Mouse (Mus musculus) adrenal gland, postnatal 14 days (tissue): Measurements from ENCODE around the gene Cldn13. TPM values are rescaled to one million over a fixed set of nuclear protein-coding genes. Genes with fewer than 3 reads are reported as not detected.
"Not testable (repeated sequence)": the region's sequence is repeated elsewhere in the genome, so short reads cannot be mapped to it uniquely, and the experiment has no call there.

Source experiments
- DNase-seq: peaks from one replicate; pipeline ENCODE4 v3.0.0; 2021; ENCODE audit warnings: mixed read lengths
- total RNA-seq: library from RNA; stranded (reverse); gene quantifications from 2 replicates; pipeline ENCODE4 v1.2.3, GENCODE M21; 2021

Cldn13 gene
- total RNA-seq, 1 experiment from 2014 or later = 3.7 TPM

- DNase-seq = not testable (repeated sequence)
Measured at GRCm38 (mm10) chr5:134933686-134934085, 18.4 kb upstream of the Cldn13 start.

DNA sequence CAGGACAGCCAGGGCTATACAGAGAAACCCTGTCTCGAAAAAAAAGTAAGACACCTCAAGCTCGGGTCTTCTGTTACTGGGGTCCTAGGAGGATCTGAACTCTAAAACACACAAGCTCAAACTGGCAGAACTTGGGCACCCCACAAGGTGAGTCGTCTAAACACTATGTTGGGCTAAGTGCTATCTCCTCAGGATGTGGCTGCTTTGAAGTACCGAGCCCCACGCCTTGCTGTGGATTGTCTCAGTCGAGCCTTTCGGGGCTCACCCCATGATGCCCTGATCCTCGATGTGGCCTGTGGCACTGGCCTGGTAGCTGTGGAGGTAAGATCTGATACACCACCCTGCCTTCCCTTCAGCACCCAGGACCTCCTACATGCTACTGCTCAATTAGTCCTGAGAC, 18.0 kb upstream of the Cldn13 start:
- no peak for DNase-seq

DNA sequence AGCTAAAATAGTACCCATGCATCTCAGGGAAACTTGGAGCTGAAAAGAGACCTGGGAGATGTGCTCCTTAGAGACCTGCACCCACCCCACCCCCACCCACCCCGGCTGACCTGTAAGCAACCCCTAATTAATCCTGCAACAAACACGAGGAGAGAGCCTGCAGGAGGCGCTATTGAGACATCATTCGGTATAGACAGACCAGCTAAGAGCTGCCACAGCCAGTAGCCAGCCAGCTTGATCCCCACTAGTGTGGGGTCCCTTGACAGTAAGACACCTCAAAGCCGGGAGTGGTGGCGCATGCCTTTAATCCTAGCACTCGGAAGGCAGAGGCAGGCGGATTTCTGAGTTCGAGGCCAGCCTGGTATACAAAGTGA, 17.6 kb upstream of the Cldn13 start:
- DNase-seq = peak; percentile 79

DNA sequence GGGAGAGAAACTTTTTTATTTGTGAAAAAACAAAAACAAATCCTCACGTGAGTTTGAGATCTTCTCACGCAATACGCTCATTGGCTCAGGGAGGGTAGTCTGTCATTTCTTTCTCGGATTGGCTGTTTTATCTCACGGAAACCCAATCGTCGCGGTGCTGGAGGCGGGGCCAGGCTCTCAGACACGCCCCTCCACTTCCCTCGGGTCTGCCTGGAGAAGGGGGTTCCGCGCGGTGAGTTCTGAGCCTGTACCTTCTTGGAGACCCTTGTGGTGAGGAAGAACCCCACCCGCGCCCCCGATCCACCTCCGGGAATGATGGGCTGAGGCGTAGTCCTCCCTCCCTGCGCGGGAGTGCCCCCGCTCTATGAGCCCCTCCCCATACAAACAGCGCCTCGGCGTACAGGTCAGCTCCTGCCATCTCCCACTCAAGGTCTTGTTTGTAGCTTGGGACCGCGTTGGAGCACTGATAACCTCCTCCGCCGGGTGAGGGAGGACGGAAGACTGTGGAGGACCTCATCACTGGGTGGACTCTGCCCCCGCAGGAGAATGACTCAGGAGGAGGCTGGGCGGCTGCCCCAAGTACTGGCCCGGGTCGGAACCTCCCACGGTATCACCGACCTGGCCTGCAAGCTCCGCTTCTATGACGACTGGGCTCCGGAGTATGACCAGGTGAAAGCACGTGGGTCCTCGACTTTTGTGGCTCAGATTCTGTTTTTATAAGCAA, 17.0 kb upstream of the Cldn13 start, which contains the start of gene Mettl27:
Mettl27 (plus strand) TSS at position 190 of the 724 bp plus-strand sequence.
- peak; percentile 93 for DNase-seq

DNA sequence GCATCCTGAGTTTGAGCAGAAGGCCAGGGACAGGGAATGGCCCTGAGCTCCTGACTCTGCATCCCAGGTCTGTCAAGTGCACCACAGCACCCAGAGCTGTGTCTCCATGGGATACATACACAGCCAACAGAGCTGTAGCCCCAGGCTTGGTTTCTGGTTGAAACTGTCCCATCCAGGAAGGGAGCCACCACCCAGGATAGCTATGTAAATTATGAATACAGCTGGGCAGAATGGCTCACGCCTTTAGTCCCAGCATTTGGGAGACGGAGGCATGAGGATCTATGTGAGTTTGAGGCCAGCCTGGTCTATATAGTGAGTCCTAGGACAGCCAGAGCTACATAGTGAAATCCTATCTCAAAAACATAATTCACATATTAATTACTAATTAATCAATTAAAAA, 14.7 kb upstream of the Cldn13 start:
- DNase-seq = no peak

DNA sequence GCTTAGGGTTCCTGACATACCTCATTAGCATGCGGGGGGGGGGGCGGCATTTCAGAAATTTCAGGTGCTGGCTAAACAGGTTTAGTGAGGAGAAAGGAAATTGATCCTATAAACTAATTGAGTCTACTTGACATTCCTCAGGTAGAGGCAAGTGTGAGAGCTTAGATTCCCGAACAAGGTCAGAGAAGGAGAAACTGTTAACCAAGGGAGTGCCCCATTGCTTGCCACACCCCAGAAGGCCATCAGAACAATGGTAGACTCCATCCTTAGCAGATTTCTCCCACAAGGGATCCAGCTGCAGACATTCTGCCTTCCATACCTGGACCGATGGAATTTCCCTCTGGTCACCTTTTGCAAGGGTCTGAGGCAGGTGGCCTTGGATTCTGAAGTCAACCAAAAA, 11.4 kb upstream of the Cldn13 start:
- no peak for DNase-seq

- DNase-seq = no peak
Measured at GRCm38 (mm10) chr5:134923141-134923540, 7.8 kb upstream of the Cldn13 start.

DNA sequence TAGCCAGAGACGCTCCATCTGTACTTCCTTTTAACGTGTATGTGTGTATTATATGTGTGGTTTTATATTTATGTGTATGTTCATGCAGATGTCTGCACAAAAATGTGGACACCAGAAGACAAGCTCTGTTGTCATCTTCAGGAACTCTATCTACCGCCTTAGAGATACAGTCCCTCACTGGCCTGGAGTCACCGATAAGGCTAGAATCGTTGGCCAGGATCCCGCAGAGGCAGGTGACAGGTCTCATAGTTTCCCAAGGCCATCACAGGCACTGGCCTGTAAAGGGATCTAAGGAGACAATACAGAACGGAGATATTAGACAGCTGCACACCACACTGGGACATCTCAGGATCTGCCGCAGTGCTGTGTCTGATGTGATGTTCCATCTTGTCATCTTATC, 5.8 kb upstream of the Cldn13 start:
- DNase-seq = no peak

DNA sequence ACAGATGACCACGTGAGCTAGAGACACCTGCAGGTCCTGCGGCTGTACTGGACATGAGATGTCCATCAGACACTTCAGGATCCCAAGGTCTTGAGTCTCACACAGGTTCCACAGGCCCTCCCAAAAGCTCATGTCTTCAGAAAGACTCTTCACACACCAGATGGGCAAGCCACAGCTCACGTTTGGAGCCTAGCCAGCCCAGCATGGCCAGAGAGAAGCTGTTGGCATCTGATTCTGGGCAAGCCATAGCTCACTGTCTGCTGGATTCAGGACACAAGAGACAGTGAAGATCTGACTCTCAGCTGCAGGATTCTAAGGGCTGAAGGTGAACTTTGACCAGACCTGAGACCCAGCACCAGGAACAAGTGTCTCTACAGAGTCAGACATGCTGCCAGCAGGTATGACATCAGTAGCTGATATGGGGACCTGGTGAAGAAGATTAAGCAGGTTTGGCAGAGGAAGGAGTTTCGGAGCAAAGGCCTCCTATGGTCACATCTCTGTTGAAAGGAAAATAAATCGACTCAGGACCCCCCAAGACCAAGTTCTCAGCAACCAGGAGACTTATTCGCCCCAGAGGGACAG, 4.9 kb upstream of the Cldn13 start:
- no peak for DNase-seq

- peak; percentile 39 for DNase-seq
Measured at GRCm38 (mm10) chr5:134919097-134919496, 3.8 kb upstream of the Cldn13 start.

GRCm38 (mm10) chr5:134918071-134918832, 2.9 kb upstream of the Cldn13 start:
- DNase-seq = peak; percentile 87

DNA sequence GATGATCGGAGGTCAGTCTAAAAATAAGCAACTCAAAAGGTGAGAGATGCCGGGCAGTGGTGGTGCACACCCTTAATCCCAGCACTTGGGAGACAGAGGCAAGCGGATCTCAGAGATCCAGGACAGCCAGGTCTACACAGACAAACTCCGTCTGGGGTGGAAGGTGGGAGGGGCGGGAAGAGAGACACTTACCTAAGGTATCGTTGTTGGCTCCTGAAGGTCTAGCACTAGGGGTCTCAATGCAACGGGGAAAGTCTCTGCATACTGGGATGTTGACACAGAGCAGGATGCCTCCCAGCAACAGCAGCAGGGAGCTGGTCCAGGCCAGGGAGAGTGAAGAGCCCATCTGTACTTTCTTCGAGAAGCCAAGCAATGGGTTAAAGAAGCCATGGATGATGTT, 816 bp downstream of the Cldn13 start:
- DNase-seq = no peak

DNA sequence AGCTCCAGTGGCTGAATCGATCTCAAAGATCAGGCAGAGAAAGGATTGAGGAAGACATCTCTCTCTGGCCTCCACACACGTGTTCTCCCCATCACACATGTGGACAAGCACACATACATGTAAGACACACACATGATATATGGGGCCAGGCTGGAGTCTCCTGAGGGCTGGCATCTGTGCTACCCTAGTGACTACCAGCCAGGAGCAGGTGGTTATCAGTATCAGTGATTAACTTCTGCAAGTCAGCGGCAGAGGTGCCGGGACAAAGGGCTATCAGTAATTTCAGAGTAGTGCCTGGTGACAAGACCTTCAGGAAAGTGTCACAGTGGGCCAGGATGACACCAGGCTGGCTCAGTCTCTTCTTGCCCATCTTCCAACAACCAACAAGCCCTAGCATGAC, 1.6 kb downstream of the Cldn13 start:
- DNase-seq = no peak

- DNase-seq = no peak
Measured at GRCm38 (mm10) chr5:134913352-134913751, 2.0 kb downstream of the Cldn13 start.

- no peak for DNase-seq
Measured at GRCm38 (mm10) chr5:134911901-134912300, 3.4 kb downstream of the Cldn13 start.

GRCm38 (mm10) chr5:134907135-134907534, 8.2 kb downstream of the Cldn13 start:
- DNase-seq = peak; percentile 96

DNA sequence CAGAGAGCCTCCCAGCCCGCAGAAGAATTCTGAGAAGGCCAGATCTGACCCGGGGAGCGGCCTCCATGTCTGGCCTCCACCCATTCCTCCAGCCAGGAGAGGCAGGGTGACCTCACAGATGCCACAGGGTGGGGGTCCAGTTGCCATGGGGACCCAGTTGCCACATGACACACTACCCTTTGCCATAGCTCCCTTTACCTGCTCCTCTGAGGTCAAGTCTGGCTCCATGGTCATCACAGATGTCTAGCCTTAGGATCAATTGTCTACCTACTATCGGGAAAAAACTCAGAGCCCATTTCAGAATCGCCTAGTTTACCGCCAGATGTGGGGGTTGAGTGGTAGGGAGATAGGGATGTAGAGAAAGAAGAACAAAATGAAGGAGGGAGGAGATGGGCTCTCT, 8.7 kb downstream of the Cldn13 start, which contains the start of gene Tmem270:
Tmem270 (minus strand) TSS at position 101 of the 400 bp plus-strand sequence.
- no peak for DNase-seq

DNA sequence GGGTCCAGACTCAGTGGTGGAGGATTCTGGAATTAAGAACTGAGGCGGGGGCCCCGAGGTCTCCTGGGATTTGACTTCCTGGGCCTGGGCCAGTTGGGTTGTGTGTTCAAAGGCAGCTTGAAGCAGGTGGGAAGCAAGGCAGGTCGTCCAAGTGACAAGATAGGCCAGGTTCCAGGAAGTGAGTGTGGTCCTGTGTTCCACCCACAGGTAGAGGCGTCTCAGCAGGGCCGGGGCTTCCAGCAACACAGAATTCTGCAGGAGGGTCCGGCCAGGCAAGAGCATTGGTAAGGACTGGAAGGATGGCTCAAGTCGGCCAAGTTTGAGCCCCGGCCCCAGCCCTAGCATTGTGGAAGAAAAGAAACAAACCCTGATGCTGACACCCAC, 13.7 kb downstream of the Cldn13 start:
- no peak for DNase-seq

DNA sequence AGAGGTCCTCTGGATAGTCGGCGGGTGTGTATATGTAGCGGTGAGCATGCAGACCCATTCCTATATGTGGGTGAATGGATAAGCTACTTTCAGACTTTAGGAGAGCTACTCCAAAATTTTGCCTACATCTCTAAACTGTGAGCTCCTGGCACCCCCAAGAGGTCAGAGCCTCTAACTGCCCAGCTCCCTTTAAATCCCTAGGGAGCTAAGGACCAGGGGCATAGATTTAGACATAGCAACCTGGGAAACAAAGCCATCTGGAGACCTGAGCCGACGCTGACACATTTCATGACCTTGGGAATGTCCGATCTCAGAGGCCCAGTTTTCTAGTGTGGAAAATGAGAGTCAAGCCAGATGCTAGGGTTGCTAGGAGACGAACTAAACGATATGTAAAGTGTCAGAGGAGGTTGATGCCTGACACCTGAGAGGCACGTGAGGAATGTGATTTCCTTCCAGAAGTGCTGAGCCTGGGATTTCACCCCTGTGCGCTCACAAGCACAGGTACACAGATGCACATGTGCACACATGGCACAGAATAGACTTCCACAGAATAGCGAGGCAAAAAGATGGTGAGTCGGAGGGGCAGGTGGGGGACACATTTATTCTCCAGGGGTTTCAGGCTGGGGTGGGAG, 14.2 kb downstream of the Cldn13 start:
- DNase-seq = peak; percentile 73

DNA sequence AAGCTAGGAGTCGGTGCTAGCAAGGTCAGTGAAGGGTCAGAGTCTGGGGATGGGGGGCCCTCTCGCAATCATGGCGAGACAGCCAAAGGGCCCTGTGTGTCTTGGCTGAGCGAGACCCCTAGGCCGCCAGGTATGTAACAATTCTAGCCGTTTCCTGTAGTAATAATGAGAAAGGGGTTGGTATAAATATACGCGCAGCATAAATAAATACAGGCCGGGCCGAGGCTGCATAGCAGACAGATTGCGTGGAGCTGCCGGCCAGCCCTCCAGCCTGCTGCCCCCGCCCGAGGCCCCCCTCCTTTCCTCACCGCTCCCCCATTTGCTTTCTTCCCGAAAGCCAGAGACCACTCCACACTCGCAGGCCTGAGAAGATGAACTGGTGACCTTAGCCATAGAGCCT, 17.7 kb downstream of the Cldn13 start:
- DNase-seq = no peak

- no peak for DNase-seq
Measured at GRCm38 (mm10) chr5:134896965-134897364, 18.4 kb downstream of the Cldn13 start.

DNA sequence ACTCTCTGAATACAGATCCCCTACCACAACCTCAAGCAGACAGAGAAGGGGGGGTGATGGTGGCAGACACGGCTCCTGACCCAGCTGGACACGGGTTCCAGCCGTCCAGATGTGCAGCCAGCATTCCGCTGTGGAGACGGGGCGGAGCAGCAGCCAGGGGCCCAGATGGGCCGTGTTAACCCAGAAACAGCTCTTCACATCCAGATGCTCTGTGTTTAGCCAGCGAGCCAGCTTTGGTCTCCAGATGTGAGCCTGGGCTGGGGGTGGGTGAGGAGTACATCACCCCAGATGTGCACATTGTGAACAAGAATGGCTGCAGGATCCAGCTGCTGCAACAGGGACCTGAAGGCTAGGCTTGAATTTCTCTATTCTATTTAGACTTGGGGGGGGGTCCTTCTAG, 20.0 kb downstream of the Cldn13 start:
- DNase-seq = no peak

GRCm38 (mm10) chr5:134892717-134893116, 22.6 kb downstream of the Cldn13 start:
- DNase-seq = no peak
